Mouse (Mus musculus) erythroblast, embryonic 14.5 days (primary cell): ENCODE data around the gene Odf3b. TPM values are rescaled to one million over a fixed set of nuclear protein-coding genes. Genes with fewer than 3 reads are reported as not detected.

Experiments used
- H3K27me3 ChIP-seq: 2 replicates; pipeline ENCODE4 v1.6.1; 2012; ENCODE audit warnings: inconsistent platforms; ENCODE audit not compliant: control insufficient read depth
- H3K36me3 ChIP-seq: 2 replicates; pipeline ENCODE4 v1.6.1; 2012; ENCODE audit warnings: mild to moderate bottlenecking, inconsistent platforms; ENCODE audit not compliant: control insufficient read depth
- H3K4me1 ChIP-seq: 2 replicates; pipeline ENCODE4 v1.6.1; 2012; ENCODE audit warnings: inconsistent platforms; ENCODE audit not compliant: control insufficient read depth
- H3K4me3 ChIP-seq: replicated peaks from 2 replicates; pipeline ENCODE3; 2012; ENCODE audit warnings: moderate library complexity, mild to moderate bottlenecking, inconsistent platforms
- H3K9me3 ChIP-seq: 2 replicates; pipeline ENCODE4 v1.6.1; 2012; ENCODE audit warnings: low read length, inconsistent platforms, mixed read lengths; ENCODE audit not compliant: control insufficient read depth
- GATA1 ChIP-seq: IDR thresholded peaks from 2 replicates; pipeline ENCODE4 v1.6.1; 2012; ENCODE audit warnings: low read length, inconsistent platforms, mixed read lengths
- TAL1 ChIP-seq: IDR thresholded peaks from 3 replicates; pipeline ENCODE4 v1.6.1; 2012; ENCODE audit warnings: low read length, inconsistent platforms, mixed read lengths
- polyA plus RNA-seq: library from polyadenylated mRNA; stranded (reverse); fragments of >175 nt; gene quantifications from 2 replicates; pipeline ENCODE4 v1.2.3, GENCODE M21; 2012

Gene Odf3b
- polyA plus RNA-seq, 1 experiment = 0.44 TPM

- Histone ChIP-seq H3K36me3 (no peaks in the 10 kb centered on the region), H3K9me3 (peaks cover 10% of the 10 kb centered on the region), H3K4me1 (no peaks in the 10 kb centered on the region), H3K27me3 (no peaks in the 10 kb centered on the region), H3K4me3 (no peak overlapping the region)
- no peak for TF ChIP-seq GATA1
- no peak for TF ChIP-seq TAL1
Observed at GRCm38 (mm10) chr15:89404831-89405623, 25.9 kb upstream of the Odf3b start.

- H3K4me1 ChIP-seq = no peaks in the 10 kb centered on the region
- no peak overlapping the region for H3K4me3 ChIP-seq
- H3K27me3 ChIP-seq = no peaks in the 10 kb centered on the region
- TF ChIP-seq GATA1 (no peak), TAL1 (no peak)
- no peaks in the 10 kb centered on the region for H3K36me3 ChIP-seq
- peaks cover 5% of the 10 kb centered on the region; the same call in 1 of the 2 replicates for H3K9me3 ChIP-seq
Observed at GRCm38 (mm10) chr15:89402471-89402870, 23.4 kb upstream of the Odf3b start.

- 0 out of 2 replicates have a peak, but pooled peaks cover 2% of the 10 kb centered on the region for H3K9me3 ChIP-seq
- H3K27me3 ChIP-seq = no peaks in the 10 kb centered on the region
- H3K36me3 ChIP-seq = no peaks in the 10 kb centered on the region
- TF ChIP-seq GATA1 = no peak
- TF ChIP-seq TAL1 = no peak
- no peaks in the 10 kb centered on the region for H3K4me1 ChIP-seq
- no peak overlapping the region for H3K4me3 ChIP-seq
Observed at GRCm38 (mm10) chr15:89399716-89400115, 20.6 kb upstream of the Odf3b start.

- Histone ChIP-seq H3K4me3 (no peak overlapping the region), H3K9me3 (0 out of 2 replicates have a peak, but pooled peaks cover 2% of the 10 kb centered on the region)
- TF ChIP-seq TAL1 = no peak
- no peak for TF ChIP-seq GATA1
Observed at GRCm38 (mm10) chr15:89398146-89398545, 19.1 kb upstream of the Odf3b start.

GRCm38 (mm10) chr15:89396883-89397282 is 17.8 kb upstream of the Odf3b start:
- H3K9me3 ChIP-seq = no peaks in the 10 kb centered on the region
- TF ChIP-seq TAL1 (no peak), GATA1 (no peak)
- no peaks in the 10 kb centered on the region for H3K36me3 ChIP-seq
- no peaks in the 10 kb centered on the region for H3K4me1 ChIP-seq
- H3K4me3 ChIP-seq = no peak overlapping the region
- H3K27me3 ChIP-seq = no peaks in the 10 kb centered on the region; the same call in 1 of the 2 replicates

More at GRCm38 (mm10) chr15:89398146-89398545, 19.1 kb upstream of the Odf3b start:
- Histone ChIP-seq H3K4me1 (no peaks in the 10 kb centered on the region), H3K36me3 (no peaks in the 10 kb centered on the region), H3K27me3 (no peaks in the 10 kb centered on the region)

GRCm38 (mm10) chr15:89390081-89390480 is 11.0 kb upstream of the Odf3b start:
- no peaks in the 10 kb centered on the region for H3K36me3 ChIP-seq
- no peaks in the 10 kb centered on the region for H3K9me3 ChIP-seq
- H3K4me3 ChIP-seq = no peak overlapping the region
- TF ChIP-seq GATA1 = no peak
- no peak for TF ChIP-seq TAL1
- H3K4me1 ChIP-seq = no peaks in the 10 kb centered on the region
- H3K27me3 ChIP-seq = no peaks in the 10 kb centered on the region; the same call in none of the 2 replicates

GRCm38 (mm10) chr15:89387127-89387526 is 8.0 kb upstream of the Odf3b start:
- Histone ChIP-seq H3K9me3 (no peaks in the 10 kb centered on the region), H3K4me3 (no peak overlapping the region), H3K4me1 (no peaks in the 10 kb centered on the region), H3K27me3 (no peaks in the 10 kb centered on the region; the same call in none of the 2 replicates), H3K36me3 (no peaks in the 10 kb centered on the region)
- TF ChIP-seq GATA1 = no peak
- no peak for TF ChIP-seq TAL1

GRCm38 (mm10) chr15:89384617-89385016 is 5.5 kb upstream of the Odf3b start, which contains the start of gene Klhdc7b:
TSS of gene Klhdc7b (plus strand) at chr15:89384917.
- no peaks in the 10 kb centered on the region for H3K9me3 ChIP-seq
- no peak for TF ChIP-seq TAL1
- H3K27me3 ChIP-seq = peaks cover 7% of the 10 kb centered on the region
- H3K36me3 ChIP-seq = no peaks in the 10 kb centered on the region
- peaks cover under 1% of the 10 kb centered on the region for H3K4me1 ChIP-seq
- no peak within 1 kb of the TSS for H3K4me3 ChIP-seq

GRCm38 (mm10) chr15:89379429-89379828 is 347 bp upstream of the Odf3b start:
- Histone ChIP-seq H3K36me3 (no peaks in the 10 kb centered on the region), H3K4me3 (peak overlapping the region; percentile 59), H3K4me1 (peaks cover 25% of the 10 kb centered on the region), H3K9me3 (no peaks in the 10 kb centered on the region), H3K27me3 (peaks cover 44% of the 10 kb centered on the region)
- no peak for TF ChIP-seq TAL1
- no peak for TF ChIP-seq GATA1
